In genomic region chr11:75033581-75034067, GRCm38 (mm10) we compare ENCODE assay signal across 12 mouse cellular contexts.
A peak's percentile ranks its signal among the peaks of the same experiment; 100 is the strongest.
DNase-seq lines count a peak whose midpoint lies in the region; ATAC-seq lines count a peak whose summit lies in the region.
"Had no signal": no experiment of that assay in that cellular context is flagged by ENCODE, and none has a peak within 500 bp of the region (broad histone marks: within the 10 kb centered on the region; RNA-seq: fewer than 3 reads in every experiment).

No protein-coding gene starts in this region.

- no peak overlapping the region for H3K4me2 ChIP-seq in forebrain, embryonic 15.5 days (replicated peaks)
- no peak overlapping the region for H3K4me2 ChIP-seq in forebrain, embryonic 14.5 days (ENCODE audit: low read length)
- H3K4me2 ChIP-seq in kidney, embryonic 14.5 days (replicated peaks; ENCODE audit: low read depth, low read length) = no peak overlapping the region
- H3K4me2 ChIP-seq: forebrain, embryonic 12.5 days; liver, embryonic 12.5 days; midbrain, embryonic 12.5 days; neural tube, embryonic 12.5 days had no signal

- H3K9me3 ChIP-seq in forebrain, embryonic 15.5 days = no peaks in the 10 kb centered on the region
- H3K9me3 ChIP-seq in forebrain, embryonic 14.5 days (replicated peaks; ENCODE audit: control insufficient read depth, low read length) = no peaks in the 10 kb centered on the region
- no peaks in the 10 kb centered on the region for H3K9me3 ChIP-seq in kidney, embryonic 14.5 days (ENCODE audit: control insufficient read depth, low read length)
- H3K9me3 ChIP-seq: forebrain, embryonic 12.5 days; liver, embryonic 12.5 days; midbrain, embryonic 12.5 days; neural tube, embryonic 12.5 days had no signal

- peak overlapping the region; percentile 42 for H3K27ac ChIP-seq in forebrain, embryonic 15.5 days (replicated peaks)
- no peak overlapping the region for H3K27ac ChIP-seq in forebrain, embryonic 14.5 days (ENCODE audit: low read depth, low read length)
- H3K27ac ChIP-seq in kidney, embryonic 14.5 days (ENCODE audit: low read depth, low read length) = peak overlapping the region; percentile 42; the same call in 1 of the 2 replicates
- peak overlapping the region; percentile 89 for H3K27ac ChIP-seq in brown adipose tissue, adult 24 weeks (replicated peaks; ENCODE audit: low read depth, low read length)
- H3K27ac ChIP-seq: forebrain, embryonic 12.5 days; liver, embryonic 12.5 days; midbrain, embryonic 12.5 days; neural tube, embryonic 12.5 days had no signal

- peaks cover 16% of the 10 kb centered on the region; the same call in 1 of the 2 replicates for H3K4me1 ChIP-seq in forebrain, embryonic 15.5 days
- H3K4me1 ChIP-seq in forebrain, embryonic 14.5 days (ENCODE audit: control insufficient read depth, insufficient read depth, low read length) = 0 out of 2 replicates have a peak, but pooled peaks cover 3% of the 10 kb centered on the region
- H3K4me1 ChIP-seq in kidney, embryonic 14.5 days (ENCODE audit: control insufficient read depth, insufficient read depth, low read length) = 0 out of 2 replicates have a peak, but pooled peaks cover 13% of the 10 kb centered on the region
- H3K4me1 ChIP-seq in brown adipose tissue, adult 24 weeks (ENCODE audit: control insufficient read depth, insufficient read depth, insufficient read length, low read length) = peaks cover 39% of the 10 kb centered on the region
- H3K4me1 ChIP-seq: neural tube, embryonic 12.5 days had no signal

- H3K36me3 ChIP-seq in forebrain, embryonic 15.5 days = no peaks in the 10 kb centered on the region
- H3K36me3 ChIP-seq in forebrain, embryonic 14.5 days (ENCODE audit: control insufficient read depth, insufficient read depth, low read length) = 0 out of 2 replicates have a peak, but pooled peaks cover 5% of the 10 kb centered on the region
- no peaks in the 10 kb centered on the region for H3K36me3 ChIP-seq in kidney, embryonic 14.5 days (ENCODE audit: control insufficient read depth, insufficient read depth, low read length)

- H3K27me3 ChIP-seq in forebrain, embryonic 15.5 days = no peaks in the 10 kb centered on the region
- H3K27me3 ChIP-seq in forebrain, embryonic 14.5 days (replicated peaks; ENCODE audit: control insufficient read depth, insufficient read depth, low read length) = no peaks in the 10 kb centered on the region
- no peaks in the 10 kb centered on the region for H3K27me3 ChIP-seq in kidney, embryonic 14.5 days (ENCODE audit: control insufficient read depth, insufficient read depth, low read length)
- H3K27me3 ChIP-seq: forebrain, embryonic 12.5 days; liver, embryonic 12.5 days; midbrain, embryonic 12.5 days; neural tube, embryonic 12.5 days had no signal

- no peak for DNase-seq in forebrain, embryonic 14.5 days (ENCODE audit: low spot score)
- DNase-seq in kidney, postnatal 36 days = no peak
- DNase-seq in lung, postnatal 4 days = peak; percentile 69 to 84
- DNase-seq in T-cell, adult 2 months (ENCODE audit: low spot score) = no peak

- H3K9ac ChIP-seq in forebrain, embryonic 15.5 days (replicated peaks) = no peak overlapping the region
- no peak overlapping the region for H3K9ac ChIP-seq in forebrain, embryonic 14.5 days (ENCODE audit: low read length)
- H3K9ac ChIP-seq in kidney, embryonic 14.5 days (ENCODE audit: low read depth, low read length) = no peak overlapping the region
- H3K9ac ChIP-seq: forebrain, embryonic 12.5 days; liver, embryonic 12.5 days; midbrain, embryonic 12.5 days; neural tube, embryonic 12.5 days had no signal

- no peak for ATAC-seq in forebrain, embryonic 15.5 days (replicated peaks)
- ATAC-seq in forebrain, embryonic 14.5 days = no peak
- ATAC-seq in kidney, embryonic 14.5 days (ENCODE audit: low FRiP score, low TSS enrichment) = no peak
- ATAC-seq: hindbrain, embryonic 16.5 days; liver, embryonic 12.5 days had no signal

- no peak overlapping the region for H3K4me3 ChIP-seq in forebrain, embryonic 15.5 days
- H3K4me3 ChIP-seq in forebrain, embryonic 14.5 days (ENCODE audit: low read depth, low read length) = no peak overlapping the region
- H3K4me3 ChIP-seq in kidney, embryonic 14.5 days (ENCODE audit: low read length) = no peak overlapping the region
- H3K4me3 ChIP-seq in brown adipose tissue, adult 24 weeks (ENCODE audit: insufficient read depth, low read depth, low read length) = no peak overlapping the region
- H3K4me3 ChIP-seq: forebrain, embryonic 12.5 days; liver, embryonic 12.5 days; midbrain, embryonic 12.5 days; neural tube, embryonic 12.5 days had no signal

- 74% methylated on average over 5 of the region's 5 CpGs for WGBS in forebrain, embryonic 15.5 days
- WGBS in forebrain, embryonic 14.5 days = 92% methylated on average over 5 of the region's 5 CpGs
- 64% methylated on average over 5 of the region's 5 CpGs for WGBS in kidney, embryonic 14.5 days

Comparison
In these comparisons a context has a peak if more than half of its experiments do, and no peak if none do; other contexts are left out.
1. DNase-seq: peak in lung, postnatal 4 days (2 of 2); none in forebrain, embryonic 14.5 days (single experiment), kidney, postnatal 36 days (0 of 2) and T-cell, adult 2 months (single experiment).